ENCODE assay signal across 30 mouse cellular contexts in genomic region chr14:21505036-21505435, GRCm38 (mm10). TPM values are rescaled to one million over a fixed set of nuclear protein-coding genes. Genes with fewer than 3 reads are reported as not detected.
DNase-seq lines count a peak whose midpoint lies in the region; ATAC-seq and TF ChIP-seq lines count a peak whose summit lies in the region.
"Had no signal": no experiment of that assay in that cellular context is flagged by ENCODE, and none has a peak within 500 bp of the region (broad histone marks: within the 10 kb centered on the region; RNA-seq: fewer than 3 reads in every experiment).

No protein-coding gene starts in this region.

- intact Hi-C loops in heart, postnatal 10 days (cut with DNase I) = loop anchor here (10.0 kb wide), 2 partner anchors 240 to 320 kb away; partner anchors contain the start of gene Vdac2
- intact Hi-C loops in left cerebral cortex, postnatal 10 days (cut with DNase I) = no loop called here

- no peak overlapping the region for H3K4me3 ChIP-seq in heart, embryonic 13.5 days
- H3K4me3 ChIP-seq in limb, embryonic 14.5 days (replicated peaks; ENCODE audit: low read length) = no peak overlapping the region
- H3K4me3 ChIP-seq in cerebellum, adult 2 months (replicated peaks; ENCODE audit: insufficient read depth, low read depth, low read length) = no peak overlapping the region
- H3K4me3 ChIP-seq: embryonic facial prominence, embryonic 10.5 days; embryonic facial prominence, embryonic 13.5 days; erythroblast, embryonic 14.5 days; forebrain, embryonic 12.5 days; forebrain, embryonic 15.5 days; heart, adult 2 months; heart, embryonic 10.5 days; hindbrain, embryonic 10.5 days; hindbrain, embryonic 13.5 days had no signal

- no peak for TF ChIP-seq POLR2A in limb, embryonic 14.5 days (IDR thresholded peaks at IDR 0.05; ENCODE audit: borderline replicate concordance, extremely low read depth, insufficient read depth, insufficient read length)
- TF ChIP-seq POLR2A in cerebellum, adult 2 months (IDR thresholded peaks at IDR 0.05; ENCODE audit: borderline replicate concordance, insufficient read depth, low read length) = no peak

- H3K36me3 ChIP-seq in heart, embryonic 13.5 days = peaks cover 11% of the 10 kb centered on the region
- H3K36me3 ChIP-seq in limb, embryonic 14.5 days (ENCODE audit: control insufficient read depth, insufficient read depth, low read length) = peaks cover 10% of the 10 kb centered on the region
- H3K36me3 ChIP-seq: forebrain, embryonic 15.5 days had no signal

- no peak overlapping the region for H3K27ac ChIP-seq in heart, embryonic 13.5 days (replicated peaks)
- H3K27ac ChIP-seq in limb, embryonic 14.5 days (replicated peaks; ENCODE audit: low read depth, low read length) = no peak overlapping the region
- H3K27ac ChIP-seq in cerebellum, adult 2 months (ENCODE audit: insufficient read depth, low read length) = no peak overlapping the region
- H3K27ac ChIP-seq: embryonic facial prominence, embryonic 10.5 days; embryonic facial prominence, embryonic 13.5 days; forebrain, embryonic 12.5 days; forebrain, embryonic 15.5 days; heart, adult 2 months; heart, embryonic 10.5 days; hindbrain, embryonic 10.5 days; hindbrain, embryonic 13.5 days had no signal

- H3K4me2 ChIP-seq in heart, embryonic 13.5 days = no peak overlapping the region
- 0 out of 2 replicates have a peak overlapping the region, but pooled peaks have one; percentile 20 for H3K4me2 ChIP-seq in limb, embryonic 14.5 days (replicated peaks; ENCODE audit: low read depth, low read length, severe bottlenecking)
- H3K4me2 ChIP-seq: embryonic facial prominence, embryonic 13.5 days; forebrain, embryonic 12.5 days; forebrain, embryonic 15.5 days; hindbrain, embryonic 13.5 days had no signal

- no peak for TF ChIP-seq CTCF in cerebellum, adult 2 months (IDR thresholded peaks at IDR 0.05; ENCODE audit: borderline replicate concordance, insufficient read depth, low read depth, low read length)

- 55% methylated on average over 4 of the region's 4 CpGs for WGBS in heart, embryonic 13.5 days
- 28% methylated on average over 4 of the region's 4 CpGs for WGBS in limb, embryonic 14.5 days
- WGBS in cerebellum, adult 2 months = 72% methylated on average over 4 of the region's 4 CpGs

- DNase-seq in heart, postnatal 10 days = no peak
- DNase-seq in A20 (ENCODE audit: low read depth, low spot score) (peak; percentile 73), MEL-GATA-1-ER (ENCODE audit: extremely low read depth, low read depth) (peak; percentile 35)
- DNase-seq in limb, embryonic 14.5 days (ENCODE audit: low spot score) = no peak
- DNase-seq in left cerebral cortex, postnatal 10 days (ENCODE audit: extremely low spot score in 1 of 2, low spot score in 2 of 2) = no peak
- DNase-seq in cerebellum, adult 2 months = no peak
- no peak for DNase-seq in kidney, adult 9 months
- DNase-seq: adrenal gland, postnatal 10 days; adrenal gland, postnatal 36 days; B cell, adult 2 months; cerebellum, adult 18-20 months; cerebellum, adult 9-11 months; cerebellum, postnatal 25 days; embryo, embryonic 11 days; gastrocnemius, postnatal 10 days; gastrocnemius, postnatal 36 days; heart, adult 2 months; heart, postnatal 36 days had no signal

- ATAC-seq in heart, embryonic 13.5 days (ENCODE audit: extremely low read depth, insufficient number of reproducible peaks, low FRiP score, low TSS enrichment) = no peak
- no peak for ATAC-seq in limb, embryonic 14.5 days (ENCODE audit: low FRiP score, low read depth)
- ATAC-seq: forebrain, embryonic 15.5 days; hindbrain, embryonic 16.5 days; Patski had no signal

- H3K9me3 ChIP-seq in heart, embryonic 13.5 days = 0 out of 2 replicates have a peak, but pooled peaks cover 5% of the 10 kb centered on the region
- no peaks in the 10 kb centered on the region for H3K9me3 ChIP-seq in limb, embryonic 14.5 days (ENCODE audit: control insufficient read depth, low read length)
- H3K9me3 ChIP-seq: embryonic facial prominence, embryonic 10.5 days; forebrain, embryonic 12.5 days; forebrain, embryonic 15.5 days; heart, embryonic 10.5 days; hindbrain, embryonic 13.5 days had no signal

- H3K4me1 ChIP-seq in heart, embryonic 13.5 days = peaks cover 45% of the 10 kb centered on the region
- peaks cover 31% of the 10 kb centered on the region for H3K4me1 ChIP-seq in limb, embryonic 14.5 days (ENCODE audit: control insufficient read depth, insufficient read depth, low read length)
- H3K4me1 ChIP-seq in cerebellum, adult 2 months (ENCODE audit: control insufficient read depth, insufficient read depth, low read length) = no peaks in the 10 kb centered on the region; the same call in 1 of the 2 replicates

- 0 out of 2 replicates have a peak overlapping the region, but pooled peaks have one; percentile 19 for H3K9ac ChIP-seq in heart, embryonic 13.5 days
- no peak overlapping the region for H3K9ac ChIP-seq in limb, embryonic 14.5 days (ENCODE audit: low read depth, low read length, severe bottlenecking)
- H3K9ac ChIP-seq: embryonic facial prominence, embryonic 13.5 days; forebrain, embryonic 12.5 days; forebrain, embryonic 15.5 days; hindbrain, embryonic 13.5 days had no signal

- H3K27me3 ChIP-seq in heart, embryonic 13.5 days (replicated peaks) = no peaks in the 10 kb centered on the region
- no peaks in the 10 kb centered on the region for H3K27me3 ChIP-seq in limb, embryonic 14.5 days (ENCODE audit: control insufficient read depth, insufficient read depth, low read length)
- H3K27me3 ChIP-seq in cerebellum, adult 2 months (ENCODE audit: control insufficient read depth, insufficient read depth, low read length) = no peaks in the 10 kb centered on the region
- H3K27me3 ChIP-seq: CH12.LX; embryonic facial prominence, embryonic 13.5 days; forebrain, embryonic 12.5 days; forebrain, embryonic 15.5 days; hindbrain, embryonic 13.5 days; Patski had no signal

RNA-seq across cellular contexts. Expression of gene Kat6b, which starts 23.8 kb away (rescaled TPM):
- 9.8 and 11.8 TPM in 2 replicates for polyA plus RNA-seq in heart, embryonic 13.5 days (2015; fragmentation: Nextera tagmentation; extraction: Ambion mirVana)
- total RNA-seq in heart, postnatal 10 days (2021) = 10 to 100 TPM; 39.2 to 39.3 TPM
- 35.5 and 42.2 TPM in 2 replicates for polyA plus RNA-seq in limb, embryonic 14.5 days (2012; rRNA removed)
- 26.0 and 33.6 TPM in 2 replicates for polyA plus RNA-seq in limb, embryonic 14.5 days (2014; fragmentation: Nextera tagmentation; extraction: Ambion mirVana)
- total RNA-seq in left cerebral cortex, postnatal 10 days (2021) = 10 to 100 TPM; 63.8 to 65.1 TPM
- polyA plus RNA-seq in cerebellum, adult 2 months (2012; rRNA removed) = 22.5 and 24.7 TPM in 2 replicates

Comparison
In these comparisons a context has a peak if more than half of its experiments do, and no peak if none do; other contexts are left out.
1. DNase-seq: peak in A20 (single experiment) and MEL-GATA-1-ER (single experiment); none in heart, postnatal 10 days (0 of 2), limb, embryonic 14.5 days (single experiment), left cerebral cortex, postnatal 10 days (0 of 2), cerebellum, adult 2 months (0 of 2) and kidney, adult 9 months (single experiment).